Mouse (Mus musculus): ENCODE results near the gene Gdf11. TPM values are rescaled to one million over a fixed set of nuclear protein-coding genes. Genes with fewer than 3 reads are reported as not detected.

The Gdf11 gene
- polyA plus RNA-seq, 1 experiment from 2014 or later: 0.23 TPM

DNA sequence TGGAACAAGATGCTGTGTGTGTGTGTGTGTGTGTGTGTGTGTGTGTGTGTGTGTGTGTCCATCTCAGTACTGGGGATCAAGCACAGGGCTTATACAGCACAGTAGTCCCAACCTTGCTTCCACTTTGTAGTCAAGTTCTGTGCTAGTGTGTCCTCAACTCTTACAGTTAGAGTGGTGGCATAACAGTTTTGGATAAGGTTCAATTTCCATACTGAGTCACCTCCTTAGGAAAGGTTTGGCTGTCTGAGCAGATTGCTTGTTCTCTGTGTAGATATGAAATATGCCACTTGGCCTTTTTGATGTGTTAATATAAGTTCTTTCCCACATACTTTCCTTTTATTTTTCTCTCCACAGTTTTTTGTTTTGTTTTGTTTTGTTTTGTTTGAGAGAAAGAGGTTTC is 13.2 kb downstream of the Gdf11 start:
- no peak overlapping the region for H3K4me2 ChIP-seq (ENCODE audit: low read depth, low read length)
- TF ChIP-seq EP300 (IDR thresholded peaks at IDR 0.05; ENCODE audit: low read depth) (no peak), CTCF (IDR thresholded peaks at IDR 0.05; ENCODE audit: low read depth) (no peak)
- no peak overlapping the region for H3K4me3 ChIP-seq (ENCODE audit: low read depth, low read length)
- ATAC-seq: no peak
- DNase-seq: no peak
- H3K9ac ChIP-seq (replicated peaks): no peak overlapping the region
- no peak overlapping the region for H3K27ac ChIP-seq (ENCODE audit: low read depth)
- H3K27me3 ChIP-seq (ENCODE audit: insufficient read depth, low read length): no peaks in the 10 kb centered on the region
- peaks cover 35% of the 10 kb centered on the region for H3K36me3 ChIP-seq (replicated peaks; ENCODE audit: insufficient read depth, low read length)
- no peaks in the 10 kb centered on the region for H3K4me1 ChIP-seq (ENCODE audit: insufficient read depth)
- no peaks in the 10 kb centered on the region for H3K9me3 ChIP-seq (ENCODE audit: low read length)

DNA sequence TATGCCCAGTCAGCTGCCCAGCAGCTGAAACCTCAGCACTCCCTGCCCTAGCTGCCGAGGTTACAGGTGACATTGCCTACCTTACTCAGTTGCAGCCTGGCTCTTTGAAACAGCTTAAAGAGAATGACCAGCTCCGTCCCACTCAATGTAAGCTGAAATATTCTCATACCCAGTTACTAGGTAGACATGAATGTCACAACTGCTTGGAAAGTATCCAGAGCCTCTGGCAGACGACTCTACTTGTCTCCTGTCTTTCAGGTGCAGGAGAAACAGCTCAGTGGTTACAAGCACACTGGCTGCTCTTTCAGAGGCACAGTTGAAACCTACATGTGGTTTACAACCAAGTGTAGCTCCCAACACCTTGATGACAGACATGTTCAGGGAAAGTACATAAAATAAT is 21.2 kb downstream of the Gdf11 start:
- no peaks in the 10 kb centered on the region for H3K9me3 ChIP-seq (ENCODE audit: low read length)
- no peak overlapping the region for H3K4me3 ChIP-seq (ENCODE audit: low read depth, low read length)
- DNase-seq (no peak), ATAC-seq (no peak)
- no peak overlapping the region for H3K9ac ChIP-seq (replicated peaks)
- WGBS (ENCODE audit: insufficient replicate concordance): 78% methylated on average over 3 of the region's 3 CpGs
- TF ChIP-seq CTCF (IDR thresholded peaks at IDR 0.05; ENCODE audit: low read depth): no peak
- no peak for TF ChIP-seq EP300 (IDR thresholded peaks at IDR 0.05; ENCODE audit: low read depth)
- no peaks in the 10 kb centered on the region for H3K27me3 ChIP-seq (ENCODE audit: insufficient read depth, low read length)
- no peaks in the 10 kb centered on the region for H3K4me1 ChIP-seq (ENCODE audit: insufficient read depth)
- H3K27ac ChIP-seq (ENCODE audit: low read depth): no peak overlapping the region
- H3K4me2 ChIP-seq (ENCODE audit: low read depth, low read length): no peak overlapping the region
- peaks cover 49% of the 10 kb centered on the region for H3K36me3 ChIP-seq (replicated peaks; ENCODE audit: insufficient read depth, low read length)

DNA sequence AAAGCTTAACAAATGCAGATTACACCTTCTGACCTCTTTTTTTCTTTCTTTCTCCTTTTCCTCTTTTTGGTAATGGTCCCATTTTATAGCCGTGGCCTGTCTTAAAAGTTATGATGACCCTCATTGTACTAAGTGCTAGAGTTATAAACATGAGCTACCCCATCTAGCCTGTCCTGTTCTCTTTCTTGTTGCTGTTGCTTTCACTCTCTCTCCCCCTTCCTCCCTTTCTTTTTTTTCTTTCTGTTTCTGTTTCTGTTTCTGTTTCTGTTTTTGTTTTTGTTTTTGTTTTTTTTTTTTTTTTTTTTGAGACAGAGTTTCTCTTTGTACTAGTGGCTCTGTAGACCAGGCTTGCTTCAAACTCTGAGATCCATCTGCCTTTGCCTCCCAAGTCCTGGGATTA is 25.0 kb downstream of the Gdf11 start:
- Histone ChIP-seq H3K27ac (ENCODE audit: low read depth) (no peak overlapping the region), H3K4me2 (ENCODE audit: low read depth, low read length) (no peak overlapping the region), H3K9me3 (ENCODE audit: low read length) (no peaks in the 10 kb centered on the region), H3K9ac (replicated peaks) (no peak overlapping the region), H3K4me1 (ENCODE audit: insufficient read depth) (no peaks in the 10 kb centered on the region), H3K36me3 (replicated peaks; ENCODE audit: insufficient read depth, low read length) (peaks cover 30% of the 10 kb centered on the region), H3K4me3 (ENCODE audit: low read depth, low read length) (no peak overlapping the region), H3K27me3 (ENCODE audit: insufficient read depth, low read length) (no peaks in the 10 kb centered on the region)
- TF ChIP-seq EP300 (IDR thresholded peaks at IDR 0.05; ENCODE audit: low read depth): no peak
- no peak for TF ChIP-seq CTCF (IDR thresholded peaks at IDR 0.05; ENCODE audit: low read depth)
- WGBS (ENCODE audit: insufficient replicate concordance): 88% methylated on average over 1 of the region's 1 CpGs
- DNase-seq: no peak
- no peak for ATAC-seq

DNA sequence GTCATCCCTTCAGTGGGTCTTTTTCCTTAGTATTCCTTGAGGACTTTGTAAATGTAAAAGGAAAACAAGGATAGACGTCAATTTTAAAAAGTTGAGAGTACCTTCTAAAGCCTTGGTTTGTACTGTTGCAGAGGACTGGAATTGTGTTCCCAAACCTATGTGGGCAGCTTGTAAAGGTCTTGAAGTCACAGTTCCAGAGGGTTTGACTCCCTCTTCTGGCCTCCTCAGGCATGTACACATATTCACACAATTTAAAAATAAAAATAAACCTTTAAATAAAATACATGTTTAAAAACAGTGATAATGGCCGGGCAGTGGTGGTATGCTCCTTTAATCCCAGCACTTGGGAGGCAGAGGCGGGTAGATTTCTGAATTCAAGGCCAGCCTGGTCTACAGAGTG is 25.5 kb downstream of the Gdf11 start:
- WGBS (ENCODE audit: insufficient replicate concordance): 81% methylated on average over 3 of the region's 3 CpGs
- peak; percentile 47 for TF ChIP-seq CTCF (IDR thresholded peaks at IDR 0.05; ENCODE audit: low read depth)
- no peak for TF ChIP-seq EP300 (IDR thresholded peaks at IDR 0.05; ENCODE audit: low read depth)
- ATAC-seq: no peak
- no peaks in the 10 kb centered on the region for H3K27me3 ChIP-seq (ENCODE audit: insufficient read depth, low read length)
- no peak overlapping the region for H3K9ac ChIP-seq (replicated peaks)
- peaks cover 33% of the 10 kb centered on the region for H3K36me3 ChIP-seq (replicated peaks; ENCODE audit: insufficient read depth, low read length)
- H3K9me3 ChIP-seq (ENCODE audit: low read length): no peaks in the 10 kb centered on the region
- DNase-seq: no peak
- no peak overlapping the region for H3K4me2 ChIP-seq (ENCODE audit: low read depth, low read length)
- no peaks in the 10 kb centered on the region for H3K4me1 ChIP-seq (ENCODE audit: insufficient read depth)
- no peak overlapping the region for H3K4me3 ChIP-seq (ENCODE audit: low read depth, low read length)
- H3K27ac ChIP-seq (ENCODE audit: low read depth): no peak overlapping the region

DNA sequence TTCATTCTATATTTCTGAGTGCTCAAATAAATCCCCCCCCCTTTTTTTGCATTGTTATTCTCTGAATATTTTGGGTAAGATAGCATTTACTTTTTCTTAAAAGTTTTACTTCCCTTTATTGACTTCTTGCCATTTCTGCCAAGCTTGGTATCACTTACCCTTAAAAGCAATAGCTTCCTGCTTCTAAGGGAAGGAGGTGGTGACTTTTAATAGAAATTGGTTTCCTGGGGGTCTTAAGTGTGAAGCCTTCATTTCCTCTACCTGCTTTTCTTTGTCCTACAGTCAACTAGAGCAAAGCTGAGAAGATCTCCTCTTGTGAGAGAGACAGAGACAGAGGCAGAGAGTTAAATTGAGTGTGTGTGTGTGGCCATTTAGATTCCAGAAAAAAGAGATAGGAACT is 30.3 kb downstream of the Gdf11 start:
- H3K9ac ChIP-seq (replicated peaks): no peak overlapping the region
- no peaks in the 10 kb centered on the region for H3K27me3 ChIP-seq (ENCODE audit: insufficient read depth, low read length)
- DNase-seq (no peak), ATAC-seq (no peak)
- no peaks in the 10 kb centered on the region for H3K9me3 ChIP-seq (ENCODE audit: low read length)
- H3K27ac ChIP-seq (ENCODE audit: low read depth): no peak overlapping the region
- no peak overlapping the region for H3K4me2 ChIP-seq (ENCODE audit: low read depth, low read length)
- no peaks in the 10 kb centered on the region for H3K4me1 ChIP-seq (ENCODE audit: insufficient read depth)
- H3K4me3 ChIP-seq (ENCODE audit: low read depth, low read length): no peak overlapping the region
- no peak for TF ChIP-seq CTCF (IDR thresholded peaks at IDR 0.05; ENCODE audit: low read depth)
- TF ChIP-seq EP300 (IDR thresholded peaks at IDR 0.05; ENCODE audit: low read depth): no peak
- H3K36me3 ChIP-seq (replicated peaks; ENCODE audit: insufficient read depth, low read length): peaks cover 34% of the 10 kb centered on the region

DNA sequence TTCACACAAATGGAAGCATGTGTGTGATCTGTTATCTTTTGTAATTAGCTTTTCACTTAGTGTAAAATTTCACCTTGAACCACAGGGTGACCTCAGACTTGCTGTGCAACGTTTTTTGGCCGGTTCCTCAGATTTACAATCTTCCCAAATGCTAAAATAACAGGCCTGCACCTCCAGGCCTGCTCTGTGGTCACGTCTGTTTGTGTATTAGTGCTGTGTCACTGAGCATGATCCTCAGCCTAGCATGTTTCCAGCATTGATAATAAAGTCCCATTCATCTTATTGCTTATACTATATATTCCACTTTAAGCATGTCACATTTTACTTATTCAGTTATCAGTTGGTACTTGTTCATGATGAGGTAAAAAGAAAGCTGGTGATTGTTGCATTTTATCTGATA is 41.2 kb downstream of the Gdf11 start:
- Histone ChIP-seq H3K9ac (replicated peaks) (no peak overlapping the region), H3K4me1 (ENCODE audit: insufficient read depth) (no peaks in the 10 kb centered on the region), H3K36me3 (replicated peaks; ENCODE audit: insufficient read depth, low read length) (peaks cover 45% of the 10 kb centered on the region), H3K27ac (ENCODE audit: low read depth) (no peak overlapping the region), H3K9me3 (ENCODE audit: low read length) (no peaks in the 10 kb centered on the region), H3K27me3 (ENCODE audit: insufficient read depth, low read length) (no peaks in the 10 kb centered on the region), H3K4me2 (ENCODE audit: low read depth, low read length) (no peak overlapping the region), H3K4me3 (ENCODE audit: low read depth, low read length) (no peak overlapping the region)
- ATAC-seq: no peak
- DNase-seq: no peak
- TF ChIP-seq EP300 (IDR thresholded peaks at IDR 0.05; ENCODE audit: low read depth): no peak
- no peak for TF ChIP-seq CTCF (IDR thresholded peaks at IDR 0.05; ENCODE audit: low read depth)
- WGBS (ENCODE audit: insufficient replicate concordance): 68% methylated on average over 3 of the region's 3 CpGs

DNA sequence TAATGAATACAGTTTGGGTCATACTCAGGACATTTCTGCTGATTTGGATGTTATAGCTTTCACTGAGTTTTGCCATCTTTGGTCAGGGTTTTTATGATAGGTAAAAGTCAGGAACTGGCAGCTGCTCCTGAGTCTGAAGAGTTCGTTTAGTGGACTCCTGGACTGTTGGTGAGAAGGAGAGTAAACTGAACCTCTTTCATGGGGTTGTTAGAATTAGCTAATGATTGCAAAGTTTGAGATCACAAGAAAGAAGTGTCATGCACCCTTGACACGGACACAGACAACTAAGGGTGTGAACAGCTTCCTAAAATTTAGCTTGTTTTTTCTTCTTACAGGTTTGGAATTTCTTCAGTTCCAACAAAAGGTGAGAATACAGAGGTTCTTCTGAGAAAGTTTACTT is 43.1 kb downstream of the Gdf11 start:
- WGBS (ENCODE audit: insufficient replicate concordance): 52% methylated on average over 2 of the region's 2 CpGs
- TF ChIP-seq EP300 (IDR thresholded peaks at IDR 0.05; ENCODE audit: low read depth) (no peak), CTCF (IDR thresholded peaks at IDR 0.05; ENCODE audit: low read depth) (no peak)
- peaks cover 48% of the 10 kb centered on the region for H3K36me3 ChIP-seq (replicated peaks; ENCODE audit: insufficient read depth, low read length)
- no peaks in the 10 kb centered on the region for H3K9me3 ChIP-seq (ENCODE audit: low read length)
- no peak overlapping the region for H3K4me2 ChIP-seq (ENCODE audit: low read depth, low read length)
- H3K4me3 ChIP-seq (ENCODE audit: low read depth, low read length): no peak overlapping the region
- H3K27me3 ChIP-seq (ENCODE audit: insufficient read depth, low read length): no peaks in the 10 kb centered on the region
- DNase-seq: no peak
- no peak overlapping the region; the same call in 1 of the 2 replicates for H3K27ac ChIP-seq (ENCODE audit: low read depth)
- no peaks in the 10 kb centered on the region for H3K4me1 ChIP-seq (ENCODE audit: insufficient read depth)
- H3K9ac ChIP-seq (replicated peaks): no peak overlapping the region
- peak; percentile 36; the same call in 1 of the 2 replicates for ATAC-seq
